Mouse (Mus musculus): Measurements from ENCODE around the gene Nr2e1.

DNA sequence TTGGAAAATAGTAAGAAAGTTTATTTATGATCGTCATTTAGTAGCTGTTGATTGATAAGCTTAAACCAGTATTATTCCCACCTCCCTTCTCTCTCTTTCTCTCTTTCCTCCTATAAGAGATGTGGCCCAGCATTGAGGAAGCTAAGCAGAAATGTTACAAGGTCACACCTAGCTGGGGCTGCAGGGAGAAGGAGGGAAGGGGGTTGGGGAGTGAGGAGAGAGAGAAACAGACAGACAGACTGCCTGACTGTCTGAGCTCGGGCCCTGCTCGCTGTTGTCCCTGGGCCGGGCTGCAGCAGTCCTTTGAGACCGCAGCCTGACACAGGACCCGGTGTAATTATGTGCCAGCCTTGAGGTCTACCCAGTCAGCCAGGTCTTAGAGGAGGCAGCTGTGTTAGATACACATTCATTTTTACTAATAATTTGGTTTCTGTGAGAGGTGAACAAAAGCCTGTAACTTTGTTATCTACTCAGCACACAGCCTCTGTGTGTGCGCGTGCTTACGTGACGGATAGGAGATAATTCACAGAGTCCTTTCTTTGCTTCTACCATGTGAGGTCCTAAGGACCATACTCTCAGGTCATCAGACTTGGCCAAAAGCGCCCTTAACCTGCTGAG is 49.5 kb downstream of the Nr2e1 start:
- TF ChIP-seq CTCF (IDR thresholded peaks at IDR 0.05; ENCODE audit: borderline replicate concordance, extremely low read depth, insufficient read depth, insufficient read length) (no peak), POLR2A (IDR thresholded peaks at IDR 0.05; ENCODE audit: borderline replicate concordance, extremely low read depth, insufficient read depth, insufficient read length, poor library complexity, severe bottlenecking) (no peak)

Measured in brain, embryonic 14.5 days (tissue).